Comparison of ENCODE assay signal across 14 mouse cellular contexts in the genomic region with DNA sequence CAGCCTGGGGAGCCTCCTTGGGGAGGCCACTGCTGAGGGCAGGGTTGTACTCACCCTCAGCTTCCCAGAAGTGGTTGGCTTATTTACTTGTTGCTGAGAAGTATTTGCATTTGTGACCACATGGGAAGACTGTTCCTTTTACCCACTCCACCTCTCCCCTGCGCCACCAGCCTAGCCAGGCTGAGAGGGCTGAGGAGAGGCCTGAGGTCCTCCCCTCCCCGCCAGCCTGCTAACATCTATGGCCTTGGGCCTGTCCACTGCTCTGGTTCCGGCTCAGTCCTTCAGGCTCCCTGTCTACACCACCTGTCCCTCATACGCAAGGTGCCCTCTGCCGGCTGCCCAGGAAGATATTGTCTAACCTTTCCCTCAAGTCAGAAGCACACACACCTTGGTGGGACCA. TPM values are rescaled to one million over a fixed set of nuclear protein-coding genes. Genes with fewer than 3 reads are reported as not detected.
DNase-seq lines count a peak whose midpoint lies in the region; ATAC-seq lines count a peak whose summit lies in the region.
"Had no signal": no experiment of that assay in that cellular context is flagged by ENCODE, and none has a peak within 500 bp of the region (broad histone marks: within the 10 kb centered on the region; RNA-seq: fewer than 3 reads in every experiment).

No protein-coding gene starts in this region.

- no peaks in the 10 kb centered on the region for H3K9me3 ChIP-seq in liver, embryonic 12.5 days (replicated peaks)
- no peaks in the 10 kb centered on the region for H3K9me3 ChIP-seq in liver, embryonic 11.5 days (ENCODE audit: control insufficient read depth, low read length)
- no peaks in the 10 kb centered on the region for H3K9me3 ChIP-seq in limb, embryonic 10.5 days (replicated peaks)
- H3K9me3 ChIP-seq in lung, embryonic 16.5 days (ENCODE audit: control insufficient read depth, low read length), result no peaks in the 10 kb centered on the region
- H3K9me3 ChIP-seq: midbrain, embryonic 13.5 days had no signal

- no peak overlapping the region for H3K4me3 ChIP-seq in liver, embryonic 12.5 days
- no peak overlapping the region for H3K4me3 ChIP-seq in liver, embryonic 11.5 days (ENCODE audit: low read depth, low read length)
- H3K4me3 ChIP-seq in limb, embryonic 10.5 days, result no peak overlapping the region
- H3K4me3 ChIP-seq in lung, embryonic 16.5 days (ENCODE audit: low read length), result no peak overlapping the region
- H3K4me3 ChIP-seq: midbrain, embryonic 13.5 days had no signal

- H3K4me1 ChIP-seq in liver, embryonic 12.5 days, result peaks cover 10% of the 10 kb centered on the region
- peaks cover 19% of the 10 kb centered on the region for H3K4me1 ChIP-seq in liver, embryonic 11.5 days (replicated peaks; ENCODE audit: control insufficient read depth, insufficient read depth, low read length)
- peaks cover 52% of the 10 kb centered on the region for H3K4me1 ChIP-seq in limb, embryonic 10.5 days
- peaks cover 39% of the 10 kb centered on the region for H3K4me1 ChIP-seq in lung, embryonic 16.5 days (replicated peaks; ENCODE audit: control insufficient read depth, insufficient read depth, low read length)

- no peak for DNase-seq in liver, embryonic 11.5 days (ENCODE audit: low spot score)
- DNase-seq in limb, embryonic 10.5 days (ENCODE audit: low spot score), result no peak
- no peak for DNase-seq in right cerebral cortex, postnatal 4 days
- DNase-seq: adrenal gland, postnatal 25 days; heart, adult 18-20 months; kidney, postnatal 14 days had no signal

- H3K36me3 ChIP-seq in liver, embryonic 12.5 days, result peaks cover 29% of the 10 kb centered on the region
- peaks cover 9% of the 10 kb centered on the region for H3K36me3 ChIP-seq in liver, embryonic 11.5 days (ENCODE audit: control insufficient read depth, insufficient read depth, low read length)
- H3K36me3 ChIP-seq in limb, embryonic 10.5 days, result peaks cover 49% of the 10 kb centered on the region
- H3K36me3 ChIP-seq in lung, embryonic 16.5 days (ENCODE audit: control insufficient read depth, insufficient read depth, low read length), result peaks cover 2% of the 10 kb centered on the region

- H3K27ac ChIP-seq in liver, embryonic 12.5 days, result no peak overlapping the region
- H3K27ac ChIP-seq in liver, embryonic 11.5 days (ENCODE audit: low read depth, low read length), result no peak overlapping the region
- peak overlapping the region; percentile 99 for H3K27ac ChIP-seq in limb, embryonic 10.5 days
- H3K27ac ChIP-seq in lung, embryonic 16.5 days (ENCODE audit: low read length), result peak overlapping the region; percentile 97
- H3K27ac ChIP-seq: midbrain, embryonic 13.5 days had no signal

- peaks cover 69% of the 10 kb centered on the region for H3K27me3 ChIP-seq in liver, embryonic 12.5 days (replicated peaks)
- peaks cover 56% of the 10 kb centered on the region for H3K27me3 ChIP-seq in liver, embryonic 11.5 days (replicated peaks; ENCODE audit: control insufficient read depth, insufficient read depth, low read length)
- peaks cover 30% of the 10 kb centered on the region for H3K27me3 ChIP-seq in limb, embryonic 10.5 days (ENCODE audit: low read depth, poor library complexity, severe bottlenecking)
- H3K27me3 ChIP-seq in lung, embryonic 16.5 days (ENCODE audit: control insufficient read depth, insufficient read depth, low read depth, low read length), result peaks cover 8% of the 10 kb centered on the region; the same call in 1 of the 2 replicates

- no peak overlapping the region for H3K9ac ChIP-seq in liver, embryonic 12.5 days
- H3K9ac ChIP-seq in liver, embryonic 11.5 days (ENCODE audit: low read depth, low read length), result no peak overlapping the region
- 0 out of 2 replicates have a peak overlapping the region, but pooled peaks have one; percentile 2 for H3K9ac ChIP-seq in lung, embryonic 16.5 days (ENCODE audit: low read length)
- H3K9ac ChIP-seq: midbrain, embryonic 13.5 days had no signal

- ATAC-seq in liver, embryonic 12.5 days, result 0 out of 2 replicates have a peak, but pooled peaks have one; percentile 27
- ATAC-seq in liver, embryonic 11.5 days (replicated peaks; ENCODE audit: low FRiP score), result no peak
- ATAC-seq in lung, embryonic 16.5 days (ENCODE audit: low read depth), result peak; percentile 3; the same call in 1 of the 2 replicates
- no peak for ATAC-seq in monocyte, adult 5-6 weeks (replicated peaks; ENCODE audit: insufficient number of reproducible peaks, low FRiP score, low TSS enrichment, poor library complexity, severe bottlenecking)
- no peak for ATAC-seq in erythroid progenitor cell, adult 5-6 weeks (replicated peaks; ENCODE audit: low FRiP score, poor library complexity, severe bottlenecking)
- ATAC-seq: forebrain, embryonic 14.5 days; intestine, embryonic 16.5 days; midbrain, embryonic 13.5 days had no signal

- no peak overlapping the region for H3K4me2 ChIP-seq in liver, embryonic 12.5 days
- no peak overlapping the region for H3K4me2 ChIP-seq in liver, embryonic 11.5 days
- H3K4me2 ChIP-seq in lung, embryonic 16.5 days (ENCODE audit: low read depth, low read length), result no peak overlapping the region
- H3K4me2 ChIP-seq: midbrain, embryonic 13.5 days had no signal

- WGBS in liver, embryonic 12.5 days (ENCODE audit: insufficient replicate concordance), result 52% methylated on average over 5 of the region's 5 CpGs
- WGBS in liver, embryonic 11.5 days, result 66% methylated on average over 5 of the region's 5 CpGs
- 64% methylated on average over 5 of the region's 5 CpGs for WGBS in limb, embryonic 10.5 days
- WGBS in lung, embryonic 16.5 days, result 56% methylated on average over 5 of the region's 5 CpGs

RNA-seq across cellular contexts. Expression of a gene that starts 1.4 kb away (rescaled TPM):
- polyA plus RNA-seq in liver, embryonic 12.5 days (2016; fragmentation: Nextera tagmentation; extraction: Ambion mirVana), result 4.9 and 5.2 TPM in 2 replicates
- 5.8 and 6.9 TPM in 2 replicates for polyA plus RNA-seq in liver, embryonic 11.5 days (2014; fragmentation: Nextera tagmentation; extraction: Ambion mirVana)
- 16.8 and 24.5 TPM in 2 replicates for polyA plus RNA-seq in limb, embryonic 10.5 days (2016; fragmentation: Nextera tagmentation; extraction: Ambion mirVana)
- 12.4 and 13.9 TPM in 2 replicates for polyA plus RNA-seq in lung, embryonic 16.5 days (2015; fragmentation: Nextera tagmentation; extraction: Ambion mirVana)
- total RNA-seq in monocyte, adult 5-6 weeks (2017), result 0.19 to 0.21 TPM in 2 of 3 replicates, not detected in the other
- 0.42 TPM in 1 of 2 replicates, not detected in the other for total RNA-seq in erythroid progenitor cell, adult 5-6 weeks (2015; ENCODE audit: low replicate concordance)
- not detected in 2 replicates for total RNA-seq in erythroid progenitor cell, adult 5-6 weeks (2017; ENCODE audit: low replicate concordance)

RNA-seq across cellular contexts. Expression of a gene that starts 36.2 kb away (rescaled TPM):
- 23.5 and 24.0 TPM in 2 replicates for polyA plus RNA-seq in liver, embryonic 12.5 days (2016; fragmentation: Nextera tagmentation; extraction: Ambion mirVana)
- polyA plus RNA-seq in liver, embryonic 11.5 days (2014; fragmentation: Nextera tagmentation; extraction: Ambion mirVana), result 47.5 and 49.3 TPM in 2 replicates
- polyA plus RNA-seq in limb, embryonic 10.5 days (2016; fragmentation: Nextera tagmentation; extraction: Ambion mirVana), result 70.4 and 81.3 TPM in 2 replicates
- polyA plus RNA-seq in lung, embryonic 16.5 days (2015; fragmentation: Nextera tagmentation; extraction: Ambion mirVana), result 59.0 and 62.8 TPM in 2 replicates
- 5.0 to 8.2 TPM (median 6.7 TPM) in 3 replicates for total RNA-seq in monocyte, adult 5-6 weeks (2017)
- total RNA-seq in erythroid progenitor cell, adult 5-6 weeks (2015; ENCODE audit: low replicate concordance), result 4.2 and 5.4 TPM in 2 replicates
- 3.7 and 3.9 TPM in 2 replicates for total RNA-seq in erythroid progenitor cell, adult 5-6 weeks (2017; ENCODE audit: low replicate concordance)

RNA-seq across cellular contexts. Expression of a gene that starts 37.3 kb away (rescaled TPM):
- not detected in 2 replicates for polyA plus RNA-seq in liver, embryonic 12.5 days (2016; fragmentation: Nextera tagmentation; extraction: Ambion mirVana)
- not detected in 2 replicates for polyA plus RNA-seq in liver, embryonic 11.5 days (2014; fragmentation: Nextera tagmentation; extraction: Ambion mirVana)
- polyA plus RNA-seq in limb, embryonic 10.5 days (2016; fragmentation: Nextera tagmentation; extraction: Ambion mirVana), result 0.55 and 0.61 TPM in 2 replicates
- not detected in 2 replicates for polyA plus RNA-seq in lung, embryonic 16.5 days (2015; fragmentation: Nextera tagmentation; extraction: Ambion mirVana)
- not detected in 3 replicates for total RNA-seq in monocyte, adult 5-6 weeks (2017)
- total RNA-seq in erythroid progenitor cell, adult 5-6 weeks (2015; ENCODE audit: low replicate concordance), result not detected in 2 replicates
- total RNA-seq in erythroid progenitor cell, adult 5-6 weeks (2017; ENCODE audit: low replicate concordance), result not detected in 2 replicates
- total RNA-seq: adrenal gland, postnatal 25 days; heart, adult 18-20 months had no signal
- polyA plus RNA-seq: heart, embryonic 16.5 days; intestine, embryonic 16.5 days had no signal

RNA-seq across cellular contexts. Expression of a gene that starts 42.5 kb away (rescaled TPM):
- 0.58 and 0.61 TPM in 2 replicates for polyA plus RNA-seq in liver, embryonic 12.5 days (2016; fragmentation: Nextera tagmentation; extraction: Ambion mirVana)
- polyA plus RNA-seq in liver, embryonic 11.5 days (2014; fragmentation: Nextera tagmentation; extraction: Ambion mirVana), result 1.1 and 1.9 TPM in 2 replicates
- 2.5 and 3.4 TPM in 2 replicates for polyA plus RNA-seq in limb, embryonic 10.5 days (2016; fragmentation: Nextera tagmentation; extraction: Ambion mirVana)
- 4.1 and 4.5 TPM in 2 replicates for polyA plus RNA-seq in lung, embryonic 16.5 days (2015; fragmentation: Nextera tagmentation; extraction: Ambion mirVana)
- total RNA-seq in monocyte, adult 5-6 weeks (2017), result 0.43 to 7.7 TPM (median 6.5 TPM) in 3 replicates
- 7.1 and 9.7 TPM in 2 replicates for total RNA-seq in erythroid progenitor cell, adult 5-6 weeks (2015; ENCODE audit: low replicate concordance)
- total RNA-seq in erythroid progenitor cell, adult 5-6 weeks (2017; ENCODE audit: low replicate concordance), result 4.6 and 9.5 TPM in 2 replicates

Comparison
In these comparisons a context has a peak if more than half of its experiments do, and no peak if none do; other contexts are left out.
1. ATAC-seq: peak in liver, embryonic 12.5 days (single experiment) and lung, embryonic 16.5 days (single experiment); none in liver, embryonic 11.5 days (single experiment), monocyte, adult 5-6 weeks (single experiment) and erythroid progenitor cell, adult 5-6 weeks (single experiment).
2. H3K27ac ChIP-seq: peak in limb, embryonic 10.5 days (single experiment) and lung, embryonic 16.5 days (single experiment); none in liver, embryonic 12.5 days (single experiment) and liver, embryonic 11.5 days (single experiment).